Mouse (Mus musculus) olfactory bulb, adult 2 months (tissue): ENCODE data around the gene Alg9.

ENCODE experiments used
- CTCF ChIP-seq: fragments of 200-500 bp; IDR thresholded peaks from 2 replicates; pipeline ENCODE4 v1.5.1; 2012; ENCODE audit warnings: low read depth, mild to moderate bottlenecking, low read length, moderate library complexity; ENCODE audit not compliant: insufficient read depth
- POLR2A ChIP-seq: fragments of 200-500 bp; IDR thresholded peaks from 2 replicates; pipeline ENCODE4 v1.6.1; 2012; ENCODE audit warnings: mild to moderate bottlenecking, low read depth, low read length, moderate library complexity; ENCODE audit not compliant: insufficient read depth

DNA sequence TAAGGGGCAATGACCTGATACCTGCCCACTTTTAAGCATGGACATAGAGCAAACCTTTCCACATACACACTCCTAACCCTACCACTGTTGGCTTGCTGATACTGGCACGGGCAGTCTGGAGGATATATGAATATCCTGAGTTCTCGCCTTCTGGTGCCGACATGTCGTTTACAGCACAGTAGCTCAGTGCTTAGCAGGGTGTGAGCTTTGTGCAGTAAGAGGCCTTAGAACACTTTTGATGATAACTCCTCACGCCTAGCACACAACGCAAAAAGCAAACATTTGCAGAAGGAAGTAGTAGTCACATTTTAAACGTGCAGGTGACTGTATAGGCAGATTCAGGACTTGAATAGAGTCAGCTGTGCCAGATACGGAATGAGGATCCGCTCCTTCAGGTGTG is 74.9 kb downstream of the Alg9 start:
- TF ChIP-seq CTCF (no peak), POLR2A (no peak)
